Comparison of ENCODE assay signal across 7 mouse cellular contexts in the genomic region with DNA sequence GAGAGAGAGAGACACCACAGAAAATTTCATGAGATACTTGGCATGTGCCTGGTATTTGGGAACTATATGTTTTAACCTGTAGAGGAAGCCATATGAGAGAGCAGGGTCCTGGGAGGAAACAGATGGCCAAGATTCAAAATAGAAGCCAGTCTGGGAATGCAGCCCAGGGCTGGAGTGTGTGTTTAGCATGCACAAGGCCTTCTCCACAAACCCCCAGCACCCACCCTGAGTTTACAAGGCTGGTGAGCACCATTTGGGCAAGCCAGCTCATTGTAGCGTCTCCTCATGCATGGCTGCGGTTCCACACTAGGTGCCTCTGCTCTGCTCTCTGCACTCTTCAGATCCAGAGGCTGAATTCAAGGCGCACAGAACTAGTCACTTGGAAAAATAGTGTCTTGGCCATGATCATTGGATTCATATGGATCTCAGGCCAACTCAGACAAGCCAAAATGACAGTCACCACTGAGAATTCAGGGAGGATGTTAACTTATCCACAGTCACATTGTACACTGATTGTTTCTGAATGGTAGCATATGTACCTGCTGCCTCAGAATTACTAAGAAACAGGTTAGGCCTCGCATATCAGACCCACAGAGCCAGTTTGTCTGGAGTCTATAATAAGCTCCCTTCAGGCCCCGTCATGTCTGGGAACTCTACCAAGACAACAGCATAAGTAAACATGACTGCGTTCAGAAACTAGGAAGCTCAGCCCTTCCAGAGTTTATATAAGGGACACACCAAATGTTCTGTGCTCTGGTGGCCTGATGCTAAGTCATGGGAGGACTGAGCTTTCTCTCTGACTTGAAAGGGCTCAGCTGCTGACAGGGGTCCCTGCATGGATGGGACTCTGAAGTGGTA.
DNase-seq lines count a peak whose midpoint lies in the region; ATAC-seq lines count a peak whose summit lies in the region.

No protein-coding gene starts in this region.

- no peaks in the 10 kb centered on the region for H3K27me3 ChIP-seq in neural tube, embryonic 15.5 days (replicated peaks)
- H3K27me3 ChIP-seq in forebrain, embryonic 16.5 days (replicated peaks; ENCODE audit: control insufficient read depth, insufficient read depth, low read length): no peaks in the 10 kb centered on the region

- no peaks in the 10 kb centered on the region for H3K9me3 ChIP-seq in neural tube, embryonic 15.5 days (replicated peaks)
- H3K9me3 ChIP-seq in forebrain, embryonic 16.5 days (ENCODE audit: control insufficient read depth, low read length): no peaks in the 10 kb centered on the region

- no peak overlapping the region for H3K4me3 ChIP-seq in neural tube, embryonic 15.5 days (replicated peaks)
- no peak overlapping the region for H3K4me3 ChIP-seq in forebrain, embryonic 16.5 days (replicated peaks; ENCODE audit: low read length)

- peaks cover 36% of the 10 kb centered on the region for H3K4me1 ChIP-seq in neural tube, embryonic 15.5 days
- peaks cover 44% of the 10 kb centered on the region for H3K4me1 ChIP-seq in forebrain, embryonic 16.5 days (replicated peaks; ENCODE audit: control insufficient read depth, insufficient read depth, low read length)

- peak overlapping the region; percentile 48 for H3K27ac ChIP-seq in neural tube, embryonic 15.5 days (replicated peaks)
- peak overlapping the region; percentile 89 for H3K27ac ChIP-seq in forebrain, embryonic 16.5 days (ENCODE audit: low read length)

- 78% methylated on average over 6 of the region's 6 CpGs for WGBS in neural tube, embryonic 15.5 days
- WGBS in forebrain, embryonic 16.5 days: 43% methylated on average over 6 of the region's 6 CpGs
- WGBS in large intestine, adult 2 months: 37% methylated on average over 6 of the region's 6 CpGs

- no peaks in the 10 kb centered on the region for H3K36me3 ChIP-seq in neural tube, embryonic 15.5 days
- no peaks in the 10 kb centered on the region for H3K36me3 ChIP-seq in forebrain, embryonic 16.5 days (ENCODE audit: control insufficient read depth, insufficient read depth)

- H3K9ac ChIP-seq in neural tube, embryonic 15.5 days (replicated peaks): no peak overlapping the region
- H3K9ac ChIP-seq in forebrain, embryonic 16.5 days (replicated peaks; ENCODE audit: low read depth, low read length): no peak overlapping the region

- H3K4me2 ChIP-seq in neural tube, embryonic 15.5 days: no peak overlapping the region
- H3K4me2 ChIP-seq in forebrain, embryonic 16.5 days (ENCODE audit: low read length): no peak overlapping the region; the same call in 1 of the 2 replicates

- ATAC-seq in neural tube, embryonic 15.5 days (ENCODE audit: low FRiP score): peak; percentile 46
- peak; percentile 81 for ATAC-seq in forebrain, embryonic 16.5 days
- no peak for ATAC-seq in megakaryocyte-erythroid progenitor cell, adult 5-6 weeks (replicated peaks; ENCODE audit: low FRiP score, low TSS enrichment, poor library complexity, severe bottlenecking)

- DNase-seq in neural tube, embryonic 10.5 days (ENCODE audit: extremely low spot score, low spot score): no peak
- DNase-seq in large intestine, adult 2 months (ENCODE audit: low read depth, low spot score): peak; percentile 81
- DNase-seq in lung, postnatal 14 days: peak; percentile 69
- no peak for DNase-seq in adrenal gland, postnatal 10 days

Comparison
In these comparisons a context has a peak if more than half of its experiments do, and no peak if none do; other contexts are left out.
1. DNase-seq: peak in large intestine, adult 2 months (single experiment) and lung, postnatal 14 days (single experiment); none in neural tube, embryonic 10.5 days (single experiment) and adrenal gland, postnatal 10 days (single experiment).